30 mouse cellular contexts compared by ENCODE assay signal in the genomic region with DNA sequence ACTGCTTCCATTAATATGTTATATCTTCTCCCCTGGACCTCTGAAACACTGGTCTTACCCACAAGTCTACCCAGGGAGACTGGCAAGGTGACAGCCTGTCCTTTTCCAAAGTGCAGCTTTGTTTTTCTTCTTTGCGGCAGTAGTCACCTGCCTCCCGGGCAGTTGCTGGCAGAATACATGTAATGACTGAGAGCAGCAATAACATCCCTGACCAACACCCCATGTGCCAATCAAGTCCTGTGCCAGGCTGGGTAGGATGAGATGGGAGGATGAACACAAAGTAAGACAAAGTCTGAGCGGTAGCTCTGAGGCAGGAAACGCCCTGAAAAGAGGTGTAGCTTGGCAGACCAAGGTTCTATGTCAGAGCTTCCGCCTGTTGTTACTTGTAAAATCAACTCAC. TPM values are rescaled to one million over a fixed set of nuclear protein-coding genes. Genes with fewer than 3 reads are reported as not detected.
"Had no signal": no experiment of that assay in that cellular context is flagged by ENCODE, and none has a peak within 500 bp of the region (broad histone marks: within the 10 kb centered on the region; RNA-seq: fewer than 3 reads in every experiment).

No protein-coding gene starts in this region.

- H3K27ac ChIP-seq: heart, embryonic 13.5 days; heart, embryonic 15.5 days; hindbrain, embryonic 10.5 days; hindbrain, embryonic 12.5 days; hindbrain, embryonic 13.5 days; hindbrain, embryonic 14.5 days; hindbrain, embryonic 15.5 days; hindbrain, postnatal 0 days; intestine, embryonic 15.5 days; kidney, embryonic 15.5 days; kidney, postnatal 0 days; layer of hippocampus, adult 2 months; left cerebral cortex, adult 2 months had no signal

- DNase-seq: heart, postnatal 10 days; heart, postnatal 14 days; heart, postnatal 36 days; heart, postnatal 4 days; kidney, adult 11 months; kidney, adult 18-20 months; kidney, adult 2 months; kidney, adult 8-10 months; kidney, adult 9 months; kidney, postnatal 10 days; kidney, postnatal 14 days; kidney, postnatal 36 days; kidney, postnatal 4 days; layer of hippocampus, adult 9-11 months; layer of hippocampus, postnatal 36 days had no signal

- H3K4me3 ChIP-seq: heart, embryonic 12.5 days; heart, embryonic 13.5 days; heart, embryonic 15.5 days; hindbrain, embryonic 10.5 days; hindbrain, embryonic 12.5 days; hindbrain, embryonic 13.5 days; hindbrain, embryonic 15.5 days; intestine, embryonic 15.5 days; kidney, embryonic 15.5 days; layer of hippocampus, adult 2 months; left cerebral cortex, adult 2 months had no signal

RNA-seq across cellular contexts. Expression of gene Tmem91, which starts 52.8 kb away (rescaled TPM):
- total RNA-seq: heart, postnatal 10 days; heart, postnatal 36 days; hematopoietic stem cell, adult 5-6 weeks had no signal
